Mouse (Mus musculus): ENCODE results near the gene Fmo5.

Fmo5 gene

GRCm38 (mm10) chr3:97680631-97681320 is 52.2 kb downstream of the Fmo5 start:
- in situ Hi-C loops (cut with MboI, MseI), result loop anchor here (5.0 kb wide), 1 partner anchor 202 kb away; no protein-coding TSS in a partner anchor

DNA sequence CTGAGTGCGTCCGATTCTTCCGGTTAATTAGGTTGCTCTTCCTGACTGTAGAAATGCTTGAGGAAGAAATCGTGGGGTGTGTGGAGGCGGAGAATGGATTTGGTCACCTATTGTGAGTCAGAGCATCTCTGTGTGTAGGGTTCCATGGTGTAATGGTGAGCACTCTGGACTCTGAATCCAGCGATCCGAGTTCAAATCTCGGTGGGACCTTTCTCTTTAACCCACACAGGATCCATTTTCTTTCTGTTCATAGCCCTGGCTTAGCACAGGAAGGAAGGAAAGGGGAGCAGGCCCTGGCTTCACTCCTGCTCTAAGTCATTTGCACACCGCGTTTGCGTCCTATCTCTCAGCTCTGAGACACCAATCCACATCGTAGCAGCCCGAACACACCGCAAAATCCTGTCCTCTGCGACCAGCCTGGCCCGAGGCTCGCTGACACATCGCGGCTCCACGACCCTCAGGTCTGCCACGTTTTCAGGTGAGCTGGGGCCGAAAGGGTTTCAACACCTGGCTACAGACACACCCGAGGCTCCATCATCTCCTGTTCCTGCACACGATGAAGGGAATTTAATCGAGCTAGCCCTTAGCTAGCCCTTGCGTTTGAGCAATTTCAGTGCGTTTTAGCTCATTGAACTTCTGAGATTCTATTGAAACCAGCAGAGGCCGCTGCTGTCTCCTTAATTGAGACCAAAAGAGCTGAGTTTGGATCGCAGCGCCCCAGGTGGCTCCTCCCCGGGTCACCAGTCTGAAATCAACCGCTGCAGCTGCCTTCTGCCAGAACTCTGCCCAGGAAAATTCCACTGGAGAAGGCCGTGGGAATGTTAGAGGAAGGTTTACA is 52.9 kb downstream of the Fmo5 start:
- in situ Hi-C loops (cut with MboI, MseI), result loop anchor here (5.0 kb wide), 1 partner anchor 201 kb away; no protein-coding TSS in a partner anchor

DNA sequence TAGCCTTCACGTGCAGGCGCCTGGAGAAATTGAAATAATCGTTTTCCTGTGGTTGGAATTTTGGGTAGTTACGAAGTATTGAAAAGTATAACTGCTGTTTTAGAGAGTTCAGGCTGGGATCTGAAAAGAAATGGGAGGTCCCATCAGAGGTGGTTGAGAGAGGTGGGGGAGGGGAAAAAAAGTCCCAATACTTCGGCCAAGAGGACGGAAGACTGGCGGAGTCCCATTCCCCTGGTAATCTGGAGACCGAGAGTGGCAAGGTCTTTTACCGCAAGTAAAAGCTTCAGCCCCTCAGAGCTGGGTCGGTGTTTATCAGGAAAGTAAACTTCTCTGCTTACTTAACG is 53.5 kb downstream of the Fmo5 start:
- in situ Hi-C loops (cut with MboI, MseI), result loop anchor here (5.0 kb wide), 1 partner anchor 200 kb away; no protein-coding TSS in a partner anchor

GRCm38 (mm10) chr3:97682576-97682975 is 54.0 kb downstream of the Fmo5 start:
- in situ Hi-C loops (cut with MboI, MseI), result loop anchor here (5.0 kb wide), 1 partner anchor 200 kb away; no protein-coding TSS in a partner anchor

GRCm38 (mm10) chr3:97683560-97684195 is 55.1 kb downstream of the Fmo5 start:
- in situ Hi-C loops (cut with MboI, MseI), result loop anchor here (5.0 kb wide), 1 partner anchor 199 kb away; no protein-coding TSS in a partner anchor

DNA sequence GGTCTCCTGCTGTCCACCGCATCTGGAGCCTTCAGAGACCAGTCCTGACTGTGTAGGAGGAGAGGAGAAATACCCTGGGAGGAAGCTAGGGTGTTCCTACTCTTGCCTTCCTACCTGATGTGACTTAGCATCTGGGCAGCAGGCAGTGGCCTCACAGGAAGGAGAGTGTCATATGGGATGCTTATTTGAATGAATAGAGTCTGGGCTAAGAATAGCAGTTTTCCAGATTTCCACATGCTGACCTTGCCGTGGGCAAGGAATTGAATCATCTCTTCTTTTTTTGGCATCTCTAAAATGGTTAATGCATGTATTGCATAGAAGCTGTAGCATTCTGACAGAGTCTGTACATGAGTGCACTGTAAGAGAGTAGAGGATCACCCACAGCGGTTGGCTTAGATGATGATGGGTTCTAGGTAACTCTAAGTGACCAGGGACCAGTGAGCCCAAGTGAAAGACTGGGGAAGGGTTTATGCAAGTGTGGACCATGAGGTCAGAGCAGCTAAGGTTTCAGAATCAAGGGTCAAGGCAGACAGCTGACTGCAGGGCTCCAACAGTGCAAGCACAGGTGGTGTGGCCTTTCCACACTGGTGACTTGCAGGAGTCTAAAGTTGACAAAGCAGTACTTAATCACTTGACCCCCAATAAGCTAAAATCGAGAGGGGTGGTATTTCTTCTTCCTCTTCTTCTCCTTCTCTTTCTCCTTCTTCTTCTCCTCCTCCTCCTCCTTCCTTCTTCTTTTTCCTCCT is 57.9 kb downstream of the Fmo5 start:
- in situ Hi-C loops (cut with MboI, MseI), result no loop called here

DNA sequence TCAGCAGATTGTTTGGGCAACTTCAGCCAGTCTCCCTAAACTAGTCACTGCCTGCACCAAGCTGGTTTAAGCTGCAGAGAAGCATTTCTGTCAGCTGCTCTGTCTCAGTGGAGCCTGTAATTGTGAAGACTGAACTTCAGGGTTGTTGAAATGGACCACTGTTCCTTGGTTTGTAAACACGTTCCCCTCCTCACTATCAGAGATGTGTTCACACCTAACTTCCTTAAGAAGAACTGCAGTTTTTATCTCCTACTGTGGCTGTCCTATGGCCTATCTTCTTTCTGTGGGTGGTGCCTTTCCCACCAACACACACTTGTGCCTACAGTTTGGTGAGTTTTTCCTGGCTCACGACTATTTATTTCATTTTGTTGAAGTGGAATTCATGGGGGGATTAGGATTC is 60.7 kb downstream of the Fmo5 start:
- in situ Hi-C loops (cut with MboI, MseI), result no loop called here

GRCm38 (mm10) chr3:97690590-97690989 is 62.0 kb downstream of the Fmo5 start:
- in situ Hi-C loops (cut with MboI, MseI), result no loop called here

- in situ Hi-C loops (cut with MboI, MseI), result no loop called here
Observed at GRCm38 (mm10) chr3:97691443-97692017, 62.9 kb downstream of the Fmo5 start.

GRCm38 (mm10) chr3:97693806-97694205 is 65.2 kb downstream of the Fmo5 start:
- in situ Hi-C loops (cut with MboI, MseI), result no loop called here

DNA sequence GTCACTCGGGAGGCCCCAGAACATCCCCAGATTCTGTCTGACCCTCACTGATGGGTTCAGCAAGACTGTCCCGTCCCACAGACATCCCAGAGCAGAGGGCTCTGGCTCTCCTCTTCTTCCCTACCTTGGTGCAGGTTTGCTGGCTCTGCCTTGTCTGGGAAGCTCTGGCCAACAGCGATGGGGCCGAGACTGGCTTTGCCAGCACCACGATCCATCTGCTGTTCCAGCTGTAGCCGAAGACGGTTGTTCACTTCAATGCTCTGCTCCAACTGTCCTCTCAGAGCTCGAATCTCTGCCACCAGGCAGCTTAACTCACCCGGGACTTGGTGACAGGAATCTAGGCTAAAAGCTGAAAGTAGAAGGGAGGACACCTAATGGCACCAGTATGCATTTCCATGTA is 68.3 kb downstream of the Fmo5 start:
- in situ Hi-C loops (cut with MboI, MseI), result no loop called here

- in situ Hi-C loops (cut with MboI, MseI), result no loop called here
Observed at GRCm38 (mm10) chr3:97697291-97697690, 68.7 kb downstream of the Fmo5 start.

DNA sequence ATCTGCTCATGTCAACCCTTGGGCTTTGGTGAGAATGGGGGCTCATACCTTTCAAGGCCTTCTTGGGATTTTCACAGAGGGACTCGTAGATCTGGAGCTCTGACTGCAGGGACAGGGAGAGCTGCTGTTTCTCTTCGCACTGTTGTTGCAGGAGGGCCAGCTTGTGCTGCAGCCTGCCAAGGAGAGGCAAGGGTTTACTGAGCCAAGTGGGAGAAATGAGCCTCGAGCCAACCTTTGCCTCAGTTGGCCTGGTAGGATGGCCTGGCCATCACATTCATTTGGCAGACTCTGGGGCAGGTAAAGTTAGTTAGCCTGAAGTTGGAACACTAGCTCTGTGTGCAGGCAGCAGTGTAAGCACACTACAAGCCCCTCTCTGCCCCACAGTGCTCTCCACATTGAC is 70.5 kb downstream of the Fmo5 start:
- in situ Hi-C loops (cut with MboI, MseI), result no loop called here

- in situ Hi-C loops (cut with MboI, MseI), result no loop called here
Observed at GRCm38 (mm10) chr3:97701198-97701597, 72.6 kb downstream of the Fmo5 start.

DNA sequence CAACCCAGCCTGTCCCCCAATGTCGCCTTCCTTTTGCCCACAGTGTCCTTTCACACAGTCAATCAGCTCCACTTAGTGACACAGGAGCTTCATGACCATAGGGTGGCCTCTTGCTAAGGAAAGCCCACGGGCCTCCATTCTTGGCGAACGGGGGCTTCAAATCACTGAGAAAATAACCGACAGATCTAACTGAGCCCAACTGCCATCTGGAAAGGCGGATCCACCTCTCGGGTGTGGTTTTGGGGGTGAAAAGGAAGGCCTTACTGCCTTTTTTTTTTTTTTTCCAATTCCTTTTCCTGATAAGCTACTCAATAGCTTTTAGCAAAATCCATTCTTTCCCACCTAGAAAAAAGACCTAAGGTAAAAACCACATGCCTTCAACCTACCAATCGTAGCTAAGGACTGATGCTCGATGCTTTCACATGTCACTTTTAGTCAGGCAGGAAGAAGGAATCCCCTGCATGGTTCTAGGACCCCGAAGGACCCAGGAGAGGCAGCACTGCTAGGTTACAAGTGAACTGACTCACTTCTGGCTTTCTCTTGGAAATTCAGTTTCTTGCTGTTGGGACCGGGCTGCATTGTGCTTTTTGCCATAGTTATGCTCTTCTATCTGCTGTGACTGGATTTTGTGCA is 74.0 kb downstream of the Fmo5 start:
- in situ Hi-C loops (cut with MboI, MseI), result no loop called here
